Mouse (Mus musculus) embryonic facial prominence, embryonic 12.5 days (tissue): ENCODE data around the gene Ywhaq. TPM values are rescaled to one million over a fixed set of nuclear protein-coding genes. Genes with fewer than 3 reads are reported as not detected.
"Not testable (repeated sequence)": the region's sequence is repeated elsewhere in the genome, so short reads cannot be mapped to it uniquely, and the experiment has no call there.

Source experiments
- ATAC-seq: fragments of 200-750 bp; cut with Nextera tagmentation; 2 replicates; pipeline ENCODE4 v1.8.0; 2017; ENCODE audit not compliant: insufficient number of reproducible peaks, insufficient read depth, low FRiP score, low TSS enrichment
- H3K27ac ChIP-seq: fragments of 300-500 bp; sonication (generic); 2 replicates; pipeline ENCODE4 v1.5.1; 2016; ENCODE audit warnings: mild to moderate bottlenecking
- H3K27me3 ChIP-seq: fragments of 300-500 bp; sonication (generic); 2 replicates; pipeline ENCODE4 v1.6.1; 2016; ENCODE audit warnings: mild to moderate bottlenecking, moderate library complexity
- H3K36me3 ChIP-seq: fragments of 300-500 bp; sonication (generic); 2 replicates; pipeline ENCODE4 v1.6.1; 2016; ENCODE audit warnings: mild to moderate bottlenecking
- H3K4me1 ChIP-seq: fragments of 300-500 bp; sonication (generic); 2 replicates; pipeline ENCODE4 v1.6.1; 2016
- H3K4me2 ChIP-seq: fragments of 300-500 bp; sonication (generic); replicated peaks from 2 replicates; pipeline ENCODE4 v1.6.1; 2016; ENCODE audit warnings: mild to moderate bottlenecking, moderate library complexity
- H3K4me3 ChIP-seq: fragments of 300-500 bp; sonication (generic); 2 replicates; pipeline ENCODE4 v1.5.1; 2016; ENCODE audit warnings: mild to moderate bottlenecking
- H3K9ac ChIP-seq: fragments of 300-500 bp; sonication (generic); 2 replicates; pipeline ENCODE4 v1.6.1; 2016; ENCODE audit warnings: mild to moderate bottlenecking, moderate library complexity
- H3K9me3 ChIP-seq: fragments of 300-500 bp; sonication (generic); 2 replicates; pipeline ENCODE4 v1.6.1; 2016; ENCODE audit warnings: mild to moderate bottlenecking, moderate library complexity
- WGBS: fragments of 180-500 bp; shearing (Covaris S2); methylation state at CpG from one replicate; pipeline ENCODE4 v1.1.7; 2016; 5-methylcytosine and 5-hydroxymethylcytosine counted together
- polyA plus RNA-seq: library from polyadenylated mRNA; unstranded; fragments of >200 nt; fragmentation: Nextera tagmentation; extraction: Ambion mirVana; gene quantifications from 2 replicates; pipeline ENCODE4 v1.2.1, GENCODE M21; 2016

The Ywhaq gene
- polyA plus RNA-seq, 1 experiment from 2014 or later: 900 TPM

DNA sequence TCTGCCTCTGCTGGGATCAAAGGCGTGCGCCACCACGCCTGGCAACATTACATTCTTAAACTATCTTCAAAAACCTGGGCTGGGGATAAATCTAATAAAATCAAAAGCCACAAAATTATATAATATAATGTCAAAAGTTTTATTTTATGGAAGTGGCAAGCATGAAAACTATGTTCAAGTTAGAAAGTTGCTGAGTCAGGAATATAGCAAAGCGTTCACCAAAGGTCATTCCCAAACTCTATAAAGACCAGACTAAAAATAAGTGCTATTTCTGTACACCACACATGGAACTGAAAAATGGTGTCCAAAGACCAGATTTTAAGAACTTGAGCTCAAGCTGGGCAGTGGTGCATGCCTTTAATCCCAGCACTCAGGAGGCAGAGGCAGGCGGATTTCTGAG lies 14.7 kb downstream of the Ywhaq start:
- Histone ChIP-seq H3K4me2 (no peak overlapping the region), H3K4me3 (no peak overlapping the region), H3K27ac (no peak overlapping the region), H3K9me3 (0 out of 2 replicates have a peak, but pooled peaks cover 6% of the 10 kb centered on the region), H3K27me3 (no peaks in the 10 kb centered on the region), H3K36me3 (peaks cover 31% of the 10 kb centered on the region), H3K4me1 (no peaks in the 10 kb centered on the region), H3K9ac (no peak overlapping the region)
- no peak for ATAC-seq
- WGBS: 96% methylated on average over 5 of the region's 5 CpGs

DNA sequence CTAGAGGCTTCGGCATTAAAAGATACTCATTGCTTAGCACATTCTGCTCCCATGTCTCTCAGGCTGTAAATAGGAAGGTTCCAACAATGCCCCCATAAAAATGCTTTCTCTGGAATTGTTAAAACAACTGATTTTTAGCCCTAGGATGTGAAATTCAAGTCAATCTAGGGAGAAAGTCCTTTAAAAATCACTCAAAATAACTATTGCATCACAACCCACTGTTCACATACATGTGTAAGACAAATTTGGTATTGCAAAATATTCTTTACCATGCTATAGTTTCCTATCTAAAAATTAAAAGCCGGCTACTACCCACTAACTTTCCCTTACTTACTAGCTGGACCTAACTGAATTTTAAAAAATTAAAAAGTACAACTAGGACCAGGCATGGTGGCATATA lies 31.2 kb downstream of the Ywhaq start:
- Histone ChIP-seq H3K27ac (no peak overlapping the region), H3K9me3 (no peaks in the 10 kb centered on the region), H3K27me3 (no peaks in the 10 kb centered on the region), H3K36me3 (peaks cover 28% of the 10 kb centered on the region), H3K4me2 (no peak overlapping the region), H3K4me3 (no peak overlapping the region), H3K9ac (no peak overlapping the region), H3K4me1 (no peaks in the 10 kb centered on the region)
- WGBS: 97% methylated on average over 2 of the region's 2 CpGs
- no peak for ATAC-seq

DNA sequence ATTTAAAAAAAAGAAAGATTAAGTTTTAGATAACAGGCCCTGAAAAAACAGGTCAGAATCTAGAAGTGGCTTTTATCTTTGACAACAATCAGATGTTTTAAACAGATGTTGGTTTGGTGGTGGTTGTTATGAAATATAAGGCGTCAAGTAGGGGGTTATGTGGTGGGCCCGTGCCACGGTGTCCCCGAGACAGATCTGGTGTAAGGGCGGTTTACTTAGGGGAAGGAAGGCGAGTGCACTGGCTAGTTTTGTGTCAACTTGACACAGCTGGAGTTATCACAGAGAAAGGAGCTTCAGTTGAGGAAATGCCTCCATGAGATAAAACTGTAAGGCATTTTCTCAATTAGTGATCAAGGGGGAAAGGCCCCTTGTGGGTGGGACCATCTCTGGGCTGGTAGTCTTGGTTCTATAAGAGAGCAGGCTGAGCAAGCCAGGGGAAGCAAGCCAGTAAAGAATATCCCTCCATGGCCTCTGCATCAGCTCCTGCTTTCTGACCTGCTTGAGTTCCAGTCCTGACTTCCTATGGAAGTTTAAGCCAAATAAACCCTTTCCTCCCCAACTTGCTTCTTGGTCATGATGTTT lies 38.6 kb downstream of the Ywhaq start:
- H3K27me3 ChIP-seq, ATAC-seq, H3K9ac ChIP-seq, H3K36me3 ChIP-seq, H3K27ac ChIP-seq, H3K9me3 ChIP-seq, H3K4me3 ChIP-seq, H3K4me1 ChIP-seq, H3K4me2 ChIP-seq: not testable (repeated sequence)
- WGBS: 81% methylated on average over 6 of the region's 6 CpGs

DNA sequence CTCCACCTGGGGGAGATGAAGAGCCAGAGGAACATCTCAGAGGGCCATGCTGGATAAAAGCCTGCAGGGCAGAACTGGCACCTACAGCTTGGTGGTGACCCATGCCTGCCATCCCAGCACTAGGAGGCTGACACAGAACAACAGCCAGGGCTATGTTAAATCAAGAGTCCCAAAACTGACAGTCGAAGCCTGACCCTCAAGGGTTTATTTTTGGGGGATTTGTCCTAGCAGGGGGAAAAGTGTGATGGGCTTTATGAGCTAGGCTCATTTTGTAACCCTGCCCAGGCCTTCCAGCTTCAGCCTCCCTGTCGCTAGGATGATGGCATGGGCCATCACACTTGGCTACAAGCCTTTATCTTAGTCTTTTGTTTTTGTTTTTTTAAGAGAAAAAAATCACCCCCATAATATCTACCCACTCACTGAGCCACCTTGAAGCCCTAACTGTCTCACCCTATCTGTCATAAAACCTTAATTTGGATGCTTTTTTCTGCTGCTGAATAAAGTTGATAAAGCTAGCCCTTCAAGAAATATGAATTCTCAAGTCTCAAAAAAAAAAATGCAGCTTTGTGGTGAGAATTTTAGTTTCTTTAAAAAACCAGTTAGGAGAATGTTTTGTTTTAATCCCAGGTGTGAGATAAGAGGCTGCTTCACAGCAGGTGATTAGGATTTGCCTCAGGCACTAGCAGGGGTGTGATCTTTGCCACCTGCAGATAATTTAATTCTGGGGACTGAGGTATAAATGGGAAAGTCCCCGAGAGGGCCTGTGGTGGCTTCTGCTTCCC lies 41.9 kb downstream of the Ywhaq start:
- H3K4me3 ChIP-seq: no peak overlapping the region
- H3K9ac ChIP-seq: no peak overlapping the region
- no peak overlapping the region for H3K27ac ChIP-seq
- H3K9me3 ChIP-seq: no peaks in the 10 kb centered on the region
- no peak for ATAC-seq
- no peak overlapping the region for H3K4me2 ChIP-seq
- 51% methylated on average over 3 of the region's 3 CpGs for WGBS
- H3K36me3 ChIP-seq: no peaks in the 10 kb centered on the region
- no peaks in the 10 kb centered on the region for H3K4me1 ChIP-seq
- no peaks in the 10 kb centered on the region for H3K27me3 ChIP-seq

DNA sequence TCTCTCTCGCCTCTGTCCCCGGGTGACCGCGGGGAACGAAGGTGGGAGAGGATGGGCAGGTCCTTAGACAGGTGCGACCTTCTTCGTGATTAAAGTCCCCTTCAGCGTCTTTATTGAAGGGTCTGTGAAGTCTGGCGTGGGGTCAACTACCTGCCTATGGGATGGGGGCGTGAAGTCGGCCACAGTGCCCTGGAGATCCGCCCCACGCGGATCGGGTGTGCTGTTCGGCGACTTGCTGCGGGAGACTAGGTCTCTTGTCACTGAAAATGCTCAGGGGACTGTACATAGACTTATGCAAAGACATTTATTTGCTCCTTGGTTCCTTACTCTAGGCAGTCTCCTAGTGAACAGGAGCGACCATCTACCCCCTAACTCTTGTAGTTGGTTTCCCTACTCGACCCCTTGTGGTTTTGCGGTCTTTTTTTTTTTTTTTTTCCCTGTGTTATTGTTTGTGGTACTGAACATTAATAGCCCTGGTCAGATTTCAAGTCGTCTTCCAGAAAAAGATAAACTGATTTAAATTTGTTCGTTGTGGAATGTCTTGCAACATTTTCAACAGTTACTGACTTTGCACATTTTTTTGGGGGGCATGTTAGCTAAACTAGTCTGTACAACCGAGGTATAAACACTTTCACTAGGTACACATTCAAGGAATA lies 43.5 kb downstream of the Ywhaq start:
- H3K4me2 ChIP-seq: peak overlapping the region; percentile 76
- H3K9me3 ChIP-seq: no peaks in the 10 kb centered on the region
- H3K27ac ChIP-seq: peak overlapping the region; percentile 91
- no peaks in the 10 kb centered on the region for H3K27me3 ChIP-seq
- H3K36me3 ChIP-seq: no peaks in the 10 kb centered on the region
- WGBS: 5% methylated on average over 22 of the region's 24 CpGs
- no peaks in the 10 kb centered on the region for H3K4me1 ChIP-seq
- peak overlapping the region; percentile 70 for H3K9ac ChIP-seq
- H3K4me3 ChIP-seq: peak overlapping the region; percentile 55
- ATAC-seq: peak; percentile 54

DNA sequence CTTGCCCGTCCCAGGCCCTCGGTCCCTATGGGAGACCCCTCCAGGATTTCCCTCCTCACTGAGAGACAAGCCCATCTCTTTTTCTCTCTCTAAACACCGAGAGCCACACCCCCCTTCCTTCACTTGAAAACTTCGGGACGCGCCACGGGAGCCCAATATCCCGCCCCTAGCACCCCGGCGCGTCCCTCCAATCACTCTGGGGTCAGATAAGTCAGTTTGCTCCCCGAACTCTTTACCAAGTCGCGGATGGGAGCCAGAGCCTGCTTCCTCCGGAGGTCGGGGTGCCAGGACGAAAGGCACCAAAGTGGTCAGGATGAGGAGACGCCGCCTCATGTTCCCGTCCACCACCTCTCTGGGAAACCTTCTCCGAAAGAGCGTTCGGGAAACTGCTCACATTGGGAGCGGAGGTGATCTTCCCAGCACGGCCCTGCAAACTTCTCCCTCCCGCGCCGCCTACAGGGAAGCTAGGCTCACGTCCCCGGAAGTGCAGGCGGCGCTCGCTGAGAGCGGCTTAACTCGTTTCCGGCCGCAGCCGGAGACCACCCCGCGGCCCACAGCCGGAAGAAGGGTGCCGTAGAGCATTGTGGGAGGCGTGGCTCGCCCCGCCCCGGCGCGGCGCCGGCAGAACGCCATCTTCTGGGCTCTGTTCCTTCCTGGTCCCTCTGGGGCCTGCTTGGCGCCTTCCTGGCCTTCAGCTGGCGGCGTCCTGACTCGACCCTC lies 44.2 kb downstream of the Ywhaq start, which contains the start of gene Adam17:
Gene Adam17 (minus strand): TSS at position 533 of the 720 bp plus-strand sequence.
- no peaks in the 10 kb centered on the region for H3K27me3 ChIP-seq
- H3K9ac ChIP-seq: peak within 1 kb of the TSS; percentile 70
- H3K27ac ChIP-seq: peak within 1 kb of the TSS; percentile 91
- H3K9me3 ChIP-seq: no peaks in the 10 kb centered on the region
- no peaks in the 10 kb centered on the region for H3K4me1 ChIP-seq
- peak within 1 kb of the TSS; percentile 55 for H3K4me3 ChIP-seq
- peak; percentile 97 for ATAC-seq
- H3K36me3 ChIP-seq: no peaks in the 10 kb centered on the region
- WGBS: under 1% methylated on average over 55 of the region's 55 CpGs
- peak within 1 kb of the TSS; percentile 76 for H3K4me2 ChIP-seq

DNA sequence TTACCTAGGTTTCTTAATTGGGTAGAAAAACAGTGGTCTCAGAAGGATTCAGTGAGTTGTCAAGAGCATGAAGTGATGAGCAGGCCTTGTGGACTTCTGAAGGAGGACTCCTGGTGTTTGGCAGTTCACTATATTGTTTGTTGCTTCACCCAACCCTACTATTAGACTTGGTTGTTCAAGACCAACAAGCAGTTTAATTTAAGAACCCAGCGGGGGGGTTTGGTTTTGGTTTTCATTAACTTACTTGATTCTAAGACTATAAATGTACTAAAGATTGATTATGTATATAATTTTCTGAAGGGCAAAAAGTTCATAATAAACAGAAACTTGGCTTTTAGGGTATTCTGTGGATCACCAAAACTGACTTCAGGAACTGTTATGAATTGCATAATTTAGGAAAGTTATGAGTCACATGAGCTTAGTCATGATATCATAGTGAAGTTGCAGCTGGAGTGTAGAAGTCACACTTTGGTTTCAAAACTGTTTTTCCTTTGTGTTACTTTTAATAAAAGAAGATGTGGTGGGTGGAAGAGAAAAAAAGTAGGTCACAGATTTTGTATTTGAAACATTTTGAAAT lies 47.3 kb downstream of the Ywhaq start:
- Histone ChIP-seq H3K4me3 (no peak overlapping the region), H3K27me3 (no peaks in the 10 kb centered on the region), H3K36me3 (no peaks in the 10 kb centered on the region), H3K9ac (no peak overlapping the region), H3K4me2 (no peak overlapping the region), H3K4me1 (no peaks in the 10 kb centered on the region), H3K9me3 (no peaks in the 10 kb centered on the region), H3K27ac (no peak overlapping the region)
- no peak for ATAC-seq
- WGBS: 90% methylated on average over 1 of the region's 1 CpGs

DNA sequence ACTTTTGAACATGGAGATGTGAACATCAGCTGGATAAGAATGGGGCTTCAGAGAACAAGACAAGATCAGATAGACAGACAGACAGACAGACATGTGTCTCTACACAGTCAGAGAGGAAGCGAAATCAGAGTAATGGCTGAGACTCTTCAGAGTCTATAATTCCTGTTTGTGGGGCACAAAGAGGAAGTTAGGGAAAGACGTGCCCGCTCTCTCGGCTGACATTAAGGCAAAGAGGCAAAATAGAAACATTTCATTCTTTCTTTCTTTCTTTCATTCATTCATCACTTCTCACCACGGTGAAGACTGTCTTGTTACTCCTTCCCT lies 48.4 kb downstream of the Ywhaq start:
- WGBS: 97% methylated on average over 5 of the region's 5 CpGs
- no peaks in the 10 kb centered on the region for H3K4me1 ChIP-seq
- ATAC-seq: no peak

DNA sequence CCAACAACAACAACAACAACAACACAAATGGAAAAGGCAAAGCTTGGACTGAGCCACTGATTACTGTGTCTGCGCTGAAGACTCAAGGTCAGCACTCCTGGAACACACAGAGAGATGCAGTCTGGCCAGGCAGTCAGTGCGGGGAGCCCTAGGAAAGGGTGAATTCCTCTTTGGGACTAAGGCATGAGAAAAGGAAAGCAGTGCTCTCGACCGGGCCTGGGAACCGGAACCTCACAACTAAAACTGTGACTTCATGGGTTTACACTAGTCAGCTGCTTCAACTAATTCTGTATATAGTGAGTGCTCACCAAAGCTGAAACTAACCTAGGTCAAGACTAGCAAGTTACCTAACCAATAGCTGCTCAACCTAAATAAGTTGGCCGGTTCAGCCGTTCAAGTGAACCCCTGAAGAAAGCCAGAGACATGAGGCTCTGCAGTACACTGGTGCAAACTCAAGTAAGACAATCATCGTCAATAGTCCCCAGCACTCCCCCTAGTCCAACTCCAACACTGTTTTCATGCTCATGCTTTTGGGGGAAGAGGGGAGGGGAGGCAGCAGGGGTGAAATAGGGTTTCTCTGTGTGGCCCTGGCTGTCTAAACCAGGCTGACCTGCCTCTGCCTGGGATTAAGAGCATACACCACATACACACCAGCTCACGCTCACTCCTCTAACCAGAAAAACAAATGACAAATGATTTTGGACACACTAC lies 48.9 kb downstream of the Ywhaq start:
- no peak for ATAC-seq
- H3K36me3 ChIP-seq: no peaks in the 10 kb centered on the region
- no peaks in the 10 kb centered on the region for H3K4me1 ChIP-seq
- no peak overlapping the region for H3K9ac ChIP-seq
- no peak overlapping the region for H3K4me3 ChIP-seq
- 93% methylated on average over 9 of the region's 9 CpGs for WGBS
- H3K9me3 ChIP-seq: no peaks in the 10 kb centered on the region
- no peak overlapping the region for H3K27ac ChIP-seq
- H3K27me3 ChIP-seq: no peaks in the 10 kb centered on the region
- H3K4me2 ChIP-seq: no peak overlapping the region

More for the DNA sequence above, 48.4 kb downstream of the Ywhaq start:
- no peak overlapping the region for H3K4me2 ChIP-seq
- no peak overlapping the region for H3K9ac ChIP-seq
- H3K9me3 ChIP-seq: no peaks in the 10 kb centered on the region
- H3K27me3 ChIP-seq: no peaks in the 10 kb centered on the region
- H3K27ac ChIP-seq: no peak overlapping the region
- no peak overlapping the region for H3K4me3 ChIP-seq
- H3K36me3 ChIP-seq: no peaks in the 10 kb centered on the region

DNA sequence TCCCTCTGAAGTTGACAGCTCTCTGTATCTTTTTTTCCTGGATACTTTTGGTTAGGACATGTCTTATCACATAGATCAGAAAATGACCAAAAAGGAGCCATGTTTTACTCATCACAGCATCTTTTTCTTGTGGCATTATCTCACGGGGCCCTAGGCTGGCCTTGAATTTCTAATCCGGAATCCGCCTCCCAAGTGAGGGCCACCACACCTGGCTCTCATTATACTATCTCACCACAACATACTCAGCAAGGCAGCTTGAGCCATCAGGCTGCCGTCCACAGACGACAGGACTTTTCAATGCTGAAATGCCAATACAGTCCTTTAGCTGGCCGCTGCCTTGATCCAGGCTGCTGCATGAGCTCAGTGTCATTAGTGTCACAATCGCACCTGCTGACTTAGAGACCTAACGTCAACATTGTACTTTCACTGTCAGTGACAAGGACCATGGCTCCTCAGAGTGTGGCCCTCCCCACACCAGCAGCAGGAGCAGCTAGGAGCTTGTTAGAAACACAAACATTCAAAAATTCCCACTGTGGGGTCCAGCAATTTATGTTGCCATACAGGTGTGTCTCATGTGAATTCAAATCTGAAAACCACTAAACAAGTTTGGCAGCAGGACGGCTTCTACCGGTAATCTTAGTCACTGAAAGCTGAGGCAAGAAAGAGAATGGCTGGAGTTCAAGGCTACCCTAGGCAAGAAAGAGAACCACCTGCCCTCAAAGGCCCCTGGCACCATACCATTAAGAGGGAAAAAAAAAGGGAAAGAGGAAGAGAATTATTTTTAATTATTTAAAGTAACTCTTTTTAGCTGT lies 52.6 kb downstream of the Ywhaq start:
- ATAC-seq: no peak
- H3K27me3 ChIP-seq: no peaks in the 10 kb centered on the region
- WGBS: 51% methylated on average over 10 of the region's 10 CpGs

More for the DNA sequence above, 52.6 kb downstream of the Ywhaq start:
- Histone ChIP-seq H3K36me3 (no peaks in the 10 kb centered on the region), H3K9me3 (no peaks in the 10 kb centered on the region), H3K4me1 (no peaks in the 10 kb centered on the region), H3K4me3 (no peak overlapping the region), H3K27ac (no peak overlapping the region), H3K4me2 (no peak overlapping the region), H3K9ac (no peak overlapping the region)
